Mouse (Mus musculus): ENCODE measurements around the gene Nectin2. TPM values are rescaled to one million over a fixed set of nuclear protein-coding genes. Genes with fewer than 3 reads are reported as not detected.
A peak's percentile ranks its signal among the peaks of the same experiment; 100 is the strongest.

The Nectin2 gene
- polyA plus RNA-seq, 1 experiment from 2014 or later, result 157 TPM

DNA sequence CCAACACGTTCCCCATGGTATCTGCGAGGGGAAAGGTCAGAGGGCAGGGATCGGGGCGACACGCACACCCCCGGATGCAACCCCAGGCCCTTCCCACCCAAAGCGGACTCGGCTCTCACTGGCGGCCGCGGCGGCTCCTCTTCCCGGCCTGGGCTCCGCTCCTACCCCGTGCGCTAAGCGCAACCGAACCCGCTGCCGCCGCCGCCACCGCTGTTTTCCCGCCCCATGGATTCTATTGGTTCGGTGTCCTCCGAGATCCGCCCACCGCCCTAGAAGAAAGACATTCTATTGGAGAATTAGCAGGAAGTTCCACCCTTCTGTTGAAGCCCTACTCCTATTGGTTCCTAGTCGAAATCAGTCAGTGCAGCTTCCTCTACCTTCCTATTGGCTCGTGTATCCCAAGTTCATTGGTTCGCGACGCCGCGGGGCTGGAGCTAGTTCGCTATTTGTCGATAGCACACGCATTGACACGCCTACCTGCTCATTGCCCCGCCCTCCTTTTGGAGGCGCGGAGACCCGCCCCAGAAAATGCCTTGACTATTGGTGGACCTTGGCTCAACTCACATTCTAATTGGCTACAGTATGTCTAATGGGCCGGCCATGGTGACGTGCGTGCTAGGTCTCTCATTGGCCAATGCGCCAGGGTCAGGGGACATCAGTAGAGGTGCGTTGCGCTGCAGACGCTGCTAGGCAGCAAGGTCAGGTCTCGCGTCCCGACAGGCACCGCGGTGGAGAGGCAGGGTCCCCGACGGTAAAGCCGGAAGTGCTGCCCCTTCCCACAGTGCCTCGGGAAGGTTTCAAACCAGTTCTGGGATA is 34.8 kb downstream of the Nectin2 start, which contains the start of gene Tomm40:
TSS of gene Tomm40 (minus strand) at position 200 of the 816 bp plus-strand sequence.
- no peaks in the 10 kb centered on the region for H3K27me3 ChIP-seq (ENCODE audit: insufficient read depth, low read length)
- H3K9me3 ChIP-seq (ENCODE audit: low read length), result peaks cover under 1% of the 10 kb centered on the region
- peaks cover 56% of the 10 kb centered on the region for H3K36me3 ChIP-seq (ENCODE audit: insufficient read depth, low read length)
- ATAC-seq (ENCODE audit: low FRiP score, low TSS enrichment), result peak; percentile 100
- H3K4me2 ChIP-seq (replicated peaks; ENCODE audit: low read depth, low read length), result peak within 1 kb of the TSS; percentile 79
- WGBS, result under 1% methylated on average over 59 of the region's 59 CpGs
- H3K9ac ChIP-seq (replicated peaks; ENCODE audit: low read length), result peak within 1 kb of the TSS; percentile 95
- H3K4me3 ChIP-seq (ENCODE audit: low read length), result peak within 1 kb of the TSS; percentile 81
- H3K27ac ChIP-seq (ENCODE audit: low read length), result peak within 1 kb of the TSS; percentile 83
- H3K4me1 ChIP-seq (ENCODE audit: insufficient read depth, low read length), result peaks cover 22% of the 10 kb centered on the region

GRCm38 (mm10) chr7:19714836-19715235 is 35.4 kb downstream of the Nectin2 start:
- peaks cover 22% of the 10 kb centered on the region for H3K4me1 ChIP-seq (ENCODE audit: insufficient read depth, low read length)
- peak overlapping the region; percentile 81 for H3K4me3 ChIP-seq (ENCODE audit: low read length)
- under 1% methylated on average over 39 of the region's 39 CpGs for WGBS
- peak overlapping the region; percentile 79 for H3K4me2 ChIP-seq (replicated peaks; ENCODE audit: low read depth, low read length)
- H3K9me3 ChIP-seq (ENCODE audit: low read length), result no peaks in the 10 kb centered on the region
- no peaks in the 10 kb centered on the region for H3K27me3 ChIP-seq (ENCODE audit: insufficient read depth, low read length)
- H3K27ac ChIP-seq (ENCODE audit: low read length), result peak overlapping the region; percentile 64
- peaks cover 55% of the 10 kb centered on the region for H3K36me3 ChIP-seq (ENCODE audit: insufficient read depth, low read length)
- H3K9ac ChIP-seq (replicated peaks; ENCODE audit: low read length), result peak overlapping the region; percentile 95
- no peak for ATAC-seq (ENCODE audit: low FRiP score, low TSS enrichment)

DNA sequence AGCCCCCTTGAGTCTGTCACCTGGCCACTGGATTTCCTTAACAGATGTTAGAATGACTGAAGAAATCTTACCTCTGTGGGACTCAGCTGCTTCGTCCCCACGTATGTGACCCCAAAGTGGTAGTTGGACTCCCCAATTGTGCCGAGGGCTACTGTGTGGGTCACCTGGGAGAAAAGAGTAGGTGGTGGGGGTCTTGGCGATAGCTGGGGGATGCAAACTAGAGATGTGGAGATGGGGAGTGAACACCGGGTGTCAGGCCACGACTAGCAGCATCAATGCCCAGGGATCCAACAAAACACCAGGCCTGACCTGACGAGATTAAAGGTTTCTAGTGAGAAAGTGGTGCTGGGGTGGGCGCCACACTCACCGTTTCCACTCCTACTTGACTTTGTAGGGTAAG is 36.7 kb downstream of the Nectin2 start:
- H3K4me3 ChIP-seq (ENCODE audit: low read length), result no peak overlapping the region
- 81% methylated on average over 9 of the region's 9 CpGs for WGBS
- H3K36me3 ChIP-seq (ENCODE audit: insufficient read depth, low read length), result peaks cover 58% of the 10 kb centered on the region
- H3K4me2 ChIP-seq (replicated peaks; ENCODE audit: low read depth, low read length), result no peak overlapping the region
- no peak overlapping the region for H3K27ac ChIP-seq (ENCODE audit: low read length)
- no peaks in the 10 kb centered on the region for H3K9me3 ChIP-seq (ENCODE audit: low read length)
- H3K4me1 ChIP-seq (ENCODE audit: insufficient read depth, low read length), result peaks cover 22% of the 10 kb centered on the region
- no peaks in the 10 kb centered on the region for H3K27me3 ChIP-seq (ENCODE audit: insufficient read depth, low read length)
- no peak overlapping the region for H3K9ac ChIP-seq (replicated peaks; ENCODE audit: low read length)
- ATAC-seq (ENCODE audit: low FRiP score, low TSS enrichment), result no peak

DNA sequence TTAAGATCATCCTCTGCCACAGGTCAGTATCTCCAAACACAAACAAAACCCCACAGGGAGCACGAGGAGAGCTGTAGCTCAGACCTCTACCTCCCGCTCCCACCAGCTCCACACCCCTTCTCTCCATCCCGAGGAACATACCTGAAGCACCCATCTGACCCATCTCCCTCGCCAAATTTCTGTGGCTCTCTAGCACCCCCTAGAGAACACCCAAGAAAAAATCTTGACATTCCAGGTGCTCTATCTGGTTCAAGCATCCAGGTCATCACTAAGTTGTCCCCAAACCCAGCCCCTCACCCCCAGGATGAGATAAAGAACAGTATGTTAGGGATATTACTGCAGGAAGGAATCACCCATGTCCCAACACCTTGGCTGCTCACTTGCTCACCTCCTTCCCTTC is 37.1 kb downstream of the Nectin2 start:
- H3K9me3 ChIP-seq (ENCODE audit: low read length), result no peaks in the 10 kb centered on the region
- H3K4me2 ChIP-seq (replicated peaks; ENCODE audit: low read depth, low read length), result no peak overlapping the region
- no peaks in the 10 kb centered on the region for H3K27me3 ChIP-seq (ENCODE audit: insufficient read depth, low read length)
- no peak overlapping the region for H3K9ac ChIP-seq (replicated peaks; ENCODE audit: low read length)
- no peak overlapping the region for H3K4me3 ChIP-seq (ENCODE audit: low read length)
- peaks cover 57% of the 10 kb centered on the region for H3K36me3 ChIP-seq (ENCODE audit: insufficient read depth, low read length)
- no peak overlapping the region for H3K27ac ChIP-seq (ENCODE audit: low read length)
- no peak for ATAC-seq (ENCODE audit: low FRiP score, low TSS enrichment)
- H3K4me1 ChIP-seq (ENCODE audit: insufficient read depth, low read length), result peaks cover 22% of the 10 kb centered on the region
- WGBS, result 49% methylated on average over 4 of the region's 4 CpGs

DNA sequence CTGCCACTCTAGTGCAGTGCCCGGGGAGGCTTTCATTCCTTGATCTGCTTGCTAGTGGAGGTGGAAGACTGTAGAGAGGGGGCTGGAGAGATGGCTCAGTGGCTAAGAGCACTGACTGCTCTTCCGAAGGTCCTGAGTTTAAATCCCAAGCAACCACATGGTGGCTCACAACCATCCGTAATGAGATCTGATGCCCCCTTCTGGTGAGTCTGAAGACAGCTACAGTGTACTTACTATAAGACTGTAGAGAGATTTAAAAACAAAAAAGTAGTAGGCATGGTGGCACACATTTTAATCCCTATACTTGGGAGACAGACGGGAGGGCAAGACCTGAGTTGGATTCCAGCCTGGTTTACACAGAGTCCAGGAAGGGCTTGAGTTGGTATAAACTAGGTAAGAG is 37.9 kb downstream of the Nectin2 start:
- WGBS, result 84% methylated on average over 4 of the region's 4 CpGs
- Histone ChIP-seq H3K4me1 (ENCODE audit: insufficient read depth, low read length) (peaks cover 22% of the 10 kb centered on the region), H3K4me2 (replicated peaks; ENCODE audit: low read depth, low read length) (no peak overlapping the region), H3K27me3 (ENCODE audit: insufficient read depth, low read length) (no peaks in the 10 kb centered on the region), H3K9ac (replicated peaks; ENCODE audit: low read length) (no peak overlapping the region), H3K36me3 (ENCODE audit: insufficient read depth, low read length) (peaks cover 62% of the 10 kb centered on the region), H3K9me3 (ENCODE audit: low read length) (no peaks in the 10 kb centered on the region), H3K27ac (ENCODE audit: low read length) (no peak overlapping the region), H3K4me3 (ENCODE audit: low read length) (no peak overlapping the region)
- no peak for ATAC-seq (ENCODE audit: low FRiP score, low TSS enrichment)

DNA sequence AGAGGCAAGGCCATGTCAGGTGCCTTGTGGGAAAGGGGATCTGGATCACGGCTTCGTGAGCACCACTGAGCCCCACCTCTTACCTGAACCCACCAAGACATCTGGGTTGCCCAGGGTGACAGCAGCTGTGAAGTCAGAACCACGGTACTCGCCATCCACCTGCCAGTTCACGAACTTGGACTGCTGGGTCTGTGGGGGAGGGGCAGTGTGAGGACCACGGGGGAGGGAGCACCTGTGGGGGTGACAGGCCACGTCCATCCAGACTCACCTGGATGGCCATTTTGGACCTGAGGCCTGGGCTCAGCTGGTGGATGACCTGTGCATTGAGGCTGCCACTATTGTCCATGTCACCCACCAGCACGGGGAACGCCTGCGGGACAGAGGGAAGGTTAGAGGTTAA is 39.6 kb downstream of the Nectin2 start:
- H3K9ac ChIP-seq (replicated peaks; ENCODE audit: low read length), result no peak overlapping the region
- H3K36me3 ChIP-seq (ENCODE audit: insufficient read depth, low read length), result peaks cover 65% of the 10 kb centered on the region
- no peaks in the 10 kb centered on the region for H3K27me3 ChIP-seq (ENCODE audit: insufficient read depth, low read length)
- WGBS, result 86% methylated on average over 10 of the region's 10 CpGs
- peaks cover 14% of the 10 kb centered on the region for H3K4me1 ChIP-seq (ENCODE audit: insufficient read depth, low read length)
- no peaks in the 10 kb centered on the region for H3K9me3 ChIP-seq (ENCODE audit: low read length)
- H3K4me2 ChIP-seq (replicated peaks; ENCODE audit: low read depth, low read length), result no peak overlapping the region
- H3K4me3 ChIP-seq (ENCODE audit: low read length), result no peak overlapping the region
- no peak overlapping the region for H3K27ac ChIP-seq (ENCODE audit: low read length)
- ATAC-seq (ENCODE audit: low FRiP score, low TSS enrichment), result no peak

DNA sequence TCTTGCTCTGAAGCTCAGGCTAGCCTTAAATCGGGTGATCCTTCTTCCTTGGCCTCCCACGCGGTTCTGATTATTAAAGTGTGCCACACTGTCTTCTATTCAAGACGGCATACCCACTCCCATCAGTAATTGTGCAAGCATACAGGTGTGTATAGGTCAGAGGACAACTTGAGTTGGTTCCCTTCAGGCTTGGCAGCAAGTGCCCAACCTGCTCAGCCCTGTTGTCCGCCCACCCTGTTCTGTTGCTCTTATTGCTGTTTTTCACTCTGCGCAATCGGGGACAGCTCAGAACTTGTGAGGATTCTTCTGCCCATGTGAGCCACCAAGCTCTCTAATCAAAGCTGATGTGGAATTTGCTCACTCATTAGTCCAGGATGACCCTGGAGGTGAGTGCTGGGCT is 45.0 kb downstream of the Nectin2 start:
- H3K4me2 ChIP-seq (replicated peaks; ENCODE audit: low read depth, low read length), result no peak overlapping the region
- H3K9me3 ChIP-seq (ENCODE audit: low read length), result no peaks in the 10 kb centered on the region
- no peak overlapping the region for H3K9ac ChIP-seq (replicated peaks; ENCODE audit: low read length)
- H3K36me3 ChIP-seq (ENCODE audit: insufficient read depth, low read length), result peaks cover 65% of the 10 kb centered on the region
- no peak for ATAC-seq (ENCODE audit: low FRiP score, low TSS enrichment)
- H3K4me3 ChIP-seq (ENCODE audit: low read length), result no peak overlapping the region
- H3K27me3 ChIP-seq (ENCODE audit: insufficient read depth, low read length), result no peaks in the 10 kb centered on the region
- H3K4me1 ChIP-seq (ENCODE audit: insufficient read depth, low read length), result peaks cover 6% of the 10 kb centered on the region; the same call in 1 of the 2 replicates
- H3K27ac ChIP-seq (ENCODE audit: low read length), result no peak overlapping the region
- 97% methylated on average over 7 of the region's 7 CpGs for WGBS

GRCm38 (mm10) chr7:19704475-19704874 is 45.8 kb downstream of the Nectin2 start:
- ATAC-seq (ENCODE audit: low FRiP score, low TSS enrichment), result no peak
- peaks cover 59% of the 10 kb centered on the region for H3K36me3 ChIP-seq (ENCODE audit: insufficient read depth, low read length)
- 90% methylated on average over 4 of the region's 4 CpGs for WGBS

DNA sequence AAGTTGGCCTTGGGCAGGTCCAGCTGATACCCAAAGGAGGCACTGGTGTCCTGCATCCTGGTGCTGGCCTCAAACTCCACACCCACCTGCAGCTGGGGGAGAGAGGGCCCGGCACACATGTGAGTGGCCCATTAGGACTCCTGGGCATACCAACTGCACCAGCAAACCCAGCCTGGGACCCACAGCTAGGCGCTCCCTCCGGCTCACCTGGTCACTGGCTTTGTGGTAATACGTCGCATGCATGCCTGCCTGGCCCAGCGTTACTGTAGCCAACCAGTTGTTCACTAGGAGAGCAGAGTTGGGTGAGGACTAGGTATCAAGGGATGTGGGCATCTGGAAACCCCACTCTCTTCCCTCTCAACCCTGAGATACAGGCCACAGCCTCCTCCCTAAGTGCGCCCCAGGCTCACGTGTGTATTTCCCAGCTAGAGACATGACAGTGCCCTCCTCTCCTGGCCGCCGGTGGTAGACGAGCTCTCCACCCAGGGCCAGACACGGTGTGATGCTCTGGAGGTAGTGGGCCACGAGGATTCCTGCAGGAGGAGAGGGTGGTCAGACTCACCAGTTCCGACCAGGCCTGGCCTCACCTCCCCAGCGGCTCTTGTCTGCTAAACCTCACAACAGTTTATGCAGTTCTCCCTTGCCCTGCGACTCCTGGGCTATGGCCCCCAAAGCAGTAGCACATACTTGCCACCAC is 47.3 kb downstream of the Nectin2 start:
- ATAC-seq (ENCODE audit: low FRiP score, low TSS enrichment), result no peak
- H3K27me3 ChIP-seq (ENCODE audit: insufficient read depth, low read length), result no peaks in the 10 kb centered on the region
- H3K4me2 ChIP-seq (replicated peaks; ENCODE audit: low read depth, low read length), result no peak overlapping the region
- H3K9me3 ChIP-seq (ENCODE audit: low read length), result no peaks in the 10 kb centered on the region
- H3K4me3 ChIP-seq (ENCODE audit: low read length), result no peak overlapping the region
- H3K36me3 ChIP-seq (ENCODE audit: insufficient read depth, low read length), result peaks cover 46% of the 10 kb centered on the region
- H3K4me1 ChIP-seq (ENCODE audit: insufficient read depth, low read length), result peaks cover 23% of the 10 kb centered on the region
- H3K27ac ChIP-seq (ENCODE audit: low read length), result no peak overlapping the region
- 89% methylated on average over 14 of the region's 16 CpGs for WGBS
- H3K9ac ChIP-seq (replicated peaks; ENCODE audit: low read length), result no peak overlapping the region

More at GRCm38 (mm10) chr7:19704475-19704874, 45.8 kb downstream of the Nectin2 start:
- Histone ChIP-seq H3K27me3 (ENCODE audit: insufficient read depth, low read length) (no peaks in the 10 kb centered on the region), H3K9me3 (ENCODE audit: low read length) (no peaks in the 10 kb centered on the region), H3K27ac (ENCODE audit: low read length) (no peak overlapping the region), H3K9ac (replicated peaks; ENCODE audit: low read length) (no peak overlapping the region), H3K4me2 (replicated peaks; ENCODE audit: low read depth, low read length) (no peak overlapping the region), H3K4me3 (ENCODE audit: low read length) (no peak overlapping the region), H3K4me1 (ENCODE audit: insufficient read depth, low read length) (peaks cover 9% of the 10 kb centered on the region)
